Comparison of ENCODE assay signal across 8 mouse cellular contexts in the genomic region with DNA sequence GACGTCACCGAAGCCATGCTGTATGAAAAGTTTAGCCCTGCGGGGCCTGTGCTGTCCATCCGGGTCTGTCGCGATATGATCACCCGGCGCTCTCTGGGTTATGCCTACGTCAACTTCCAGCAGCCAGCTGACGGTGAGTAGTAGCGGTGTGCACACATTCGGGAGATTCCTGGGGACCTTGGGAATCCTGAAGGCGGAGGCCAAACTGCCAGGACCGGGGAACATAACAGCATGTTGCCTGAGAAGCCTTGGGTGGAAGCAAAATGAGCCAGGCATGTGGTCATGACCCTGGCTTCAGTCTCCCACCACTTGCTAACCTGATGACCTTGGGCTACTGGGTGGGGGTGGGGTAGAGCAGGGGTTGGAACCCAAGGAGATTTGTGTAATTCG. TPM values are rescaled to one million over a fixed set of nuclear protein-coding genes. Genes with fewer than 3 reads are reported as not detected.
DNase-seq lines count a peak whose midpoint lies in the region; ATAC-seq lines count a peak whose summit lies in the region.
"Not testable (repeated sequence)": the region's sequence is repeated elsewhere in the genome, so short reads cannot be mapped to it uniquely, and the experiment has no call there.
"Had no signal": no experiment of that assay in that cellular context is flagged by ENCODE, and none has a peak within 500 bp of the region (broad histone marks: within the 10 kb centered on the region; RNA-seq: fewer than 3 reads in every experiment).

No protein-coding gene starts in this region.

- not testable (repeated sequence) for H3K27me3 ChIP-seq in hindbrain, embryonic 14.5 days (ENCODE audit: control insufficient read depth, insufficient read depth, low read length); limb, embryonic 12.5 days; megakaryocyte, embryonic 14.5 days (replicated peaks)

- peaks cover 27% of the 10 kb centered on the region for H3K4me1 ChIP-seq in hindbrain, embryonic 14.5 days (replicated peaks; ENCODE audit: control insufficient read depth, insufficient read depth, low read length)
- H3K4me1 ChIP-seq in limb, embryonic 12.5 days (replicated peaks) = peaks cover 26% of the 10 kb centered on the region
- peaks cover 49% of the 10 kb centered on the region for H3K4me1 ChIP-seq in megakaryocyte, embryonic 14.5 days

- peak; percentile 38 for DNase-seq in R1 (ENCODE audit: low read depth, low spot score)
- DNase-seq in embryo, embryonic 11 days = peak; percentile 35
- peak; percentile 27 to 41 for DNase-seq in gastrocnemius, adult 8-10 months (ENCODE audit: low spot score in 2 of 2)
- not testable (repeated sequence) for DNase-seq in hindbrain, embryonic 14.5 days (ENCODE audit: low spot score)
- DNase-seq in right cerebral cortex, postnatal 25 days = peak; percentile 26

- H3K9me3 ChIP-seq in hindbrain, embryonic 14.5 days (ENCODE audit: control insufficient read depth, low read length); limb, embryonic 12.5 days; megakaryocyte, embryonic 14.5 days: not testable (repeated sequence)

- not testable (repeated sequence) for ATAC-seq in hindbrain, embryonic 14.5 days (ENCODE audit: low FRiP score); limb, embryonic 12.5 days (ENCODE audit: insufficient number of reproducible peaks, insufficient read depth, low FRiP score, low TSS enrichment, low read depth)

- peak overlapping the region; percentile 60 for H3K9ac ChIP-seq in hindbrain, embryonic 14.5 days
- peak overlapping the region; percentile 67 for H3K9ac ChIP-seq in limb, embryonic 12.5 days (replicated peaks)

- peaks cover 21% of the 10 kb centered on the region for H3K36me3 ChIP-seq in hindbrain, embryonic 14.5 days (replicated peaks; ENCODE audit: control insufficient read depth, insufficient read depth)
- peaks cover 38% of the 10 kb centered on the region for H3K36me3 ChIP-seq in limb, embryonic 12.5 days
- peaks cover 39% of the 10 kb centered on the region for H3K36me3 ChIP-seq in megakaryocyte, embryonic 14.5 days (replicated peaks; ENCODE audit: low read length)

- H3K27ac ChIP-seq in hindbrain, embryonic 14.5 days = not testable (repeated sequence)
- 0 out of 2 replicates have a peak overlapping the region, but pooled peaks have one; percentile 19 for H3K27ac ChIP-seq in limb, embryonic 12.5 days

- H3K4me2 ChIP-seq in hindbrain, embryonic 14.5 days (replicated peaks) = peak overlapping the region; percentile 89
- H3K4me2 ChIP-seq in limb, embryonic 12.5 days = peak overlapping the region; percentile 89

- WGBS in hindbrain, embryonic 14.5 days = 2% methylated on average over 13 of the region's 15 CpGs
- WGBS in limb, embryonic 12.5 days = 0% methylated on average over 13 of the region's 15 CpGs

- H3K4me3 ChIP-seq in hindbrain, embryonic 14.5 days (replicated peaks; ENCODE audit: low read length) = peak overlapping the region; percentile 45
- H3K4me3 ChIP-seq in limb, embryonic 12.5 days (replicated peaks) = peak overlapping the region; percentile 54
- H3K4me3 ChIP-seq in megakaryocyte, embryonic 14.5 days (replicated peaks) = peak overlapping the region; percentile 93

RNA-seq across cellular contexts. Expression of a gene that starts 21.5 kb away (rescaled TPM):
- 100 to 1,000 TPM; 325 to 385 (median 343) TPM for total RNA-seq in gastrocnemius, adult 8-10 months (2022)
- polyA plus RNA-seq in hindbrain, embryonic 14.5 days (2014; fragmentation: Nextera tagmentation; extraction: Ambion mirVana) = 32.9 and 33.6 TPM in 2 replicates
- polyA plus RNA-seq in limb, embryonic 12.5 days (2016; fragmentation: Nextera tagmentation; extraction: Ambion mirVana) = 39.9 and 41.7 TPM in 2 replicates
- 478 and 1,194 TPM in 2 replicates for polyA plus RNA-seq in megakaryocyte, embryonic 14.5 days (2012; ENCODE audit: insufficient read depth, low replicate concordance)

RNA-seq across cellular contexts. Expression of a gene that starts 39.8 kb away (rescaled TPM):
- total RNA-seq in gastrocnemius, adult 8-10 months (2022) = under 1 TPM in 1 of 4 experiments, not detected in 3; 0.27 TPM
- polyA plus RNA-seq in hindbrain, embryonic 14.5 days (2014; fragmentation: Nextera tagmentation; extraction: Ambion mirVana) = 0.15 TPM in 1 of 2 replicates, not detected in the other
- polyA plus RNA-seq in limb, embryonic 12.5 days (2016; fragmentation: Nextera tagmentation; extraction: Ambion mirVana) = not detected in 2 replicates
- 0.56 TPM in 1 of 2 replicates, not detected in the other for polyA plus RNA-seq in megakaryocyte, embryonic 14.5 days (2012; ENCODE audit: insufficient read depth, low replicate concordance)
- total RNA-seq: layer of hippocampus, adult 18-20 months had no signal

RNA-seq across cellular contexts. Expression of a gene that starts 50.3 kb away (rescaled TPM):
- 1 to 10 TPM; 2.9 to 4.7 (median 3.2) TPM for total RNA-seq in gastrocnemius, adult 8-10 months (2022)
- polyA plus RNA-seq in hindbrain, embryonic 14.5 days (2014; fragmentation: Nextera tagmentation; extraction: Ambion mirVana) = 6.8 and 8.2 TPM in 2 replicates
- polyA plus RNA-seq in limb, embryonic 12.5 days (2016; fragmentation: Nextera tagmentation; extraction: Ambion mirVana) = 2.8 and 3.2 TPM in 2 replicates
- not detected in 2 replicates for polyA plus RNA-seq in megakaryocyte, embryonic 14.5 days (2012; ENCODE audit: insufficient read depth, low replicate concordance)

RNA-seq across cellular contexts. Expression of a gene that starts 59.4 kb away (rescaled TPM):
- 1 to 10 TPM in 1 of 4 experiments, under 1 TPM in 2, not detected in 1; 0.56 to 1.3 (median 0.72) TPM for total RNA-seq in gastrocnemius, adult 8-10 months (2022)
- polyA plus RNA-seq in hindbrain, embryonic 14.5 days (2014; fragmentation: Nextera tagmentation; extraction: Ambion mirVana) = 0.25 and 0.34 TPM in 2 replicates
- polyA plus RNA-seq in limb, embryonic 12.5 days (2016; fragmentation: Nextera tagmentation; extraction: Ambion mirVana) = 0.51 and 0.81 TPM in 2 replicates
- polyA plus RNA-seq in megakaryocyte, embryonic 14.5 days (2012; ENCODE audit: insufficient read depth, low replicate concordance) = 5.1 and 11.5 TPM in 2 replicates
- total RNA-seq: layer of hippocampus, adult 18-20 months had no signal

Comparison
In these comparisons a context has a peak if more than half of its experiments do, and no peak if none do; other contexts are left out.
1. RNA of a gene that starts 21.5 kb away (polyA plus RNA-seq): 478 to 1,194 TPM in megakaryocyte, embryonic 14.5 days; 39.9 to 41.7 TPM in limb, embryonic 12.5 days and 32.9 to 33.6 TPM in hindbrain, embryonic 14.5 days; every median in the first group is over 10 times any median in the second.
2. Peak in every context shown above with its lines, with median percentiles within 50 percentile points of each other: H3K4me3 ChIP-seq.